Mouse (Mus musculus): Measurements from ENCODE around the gene Fzd5. TPM values are rescaled to one million over a fixed set of nuclear protein-coding genes. Genes with fewer than 3 reads are reported as not detected.

Gene Fzd5
- polyA plus RNA-seq, 1 experiment from 2014 or later = 2.0 TPM

- Histone ChIP-seq H3K9ac (no peak overlapping the region), H3K27ac (ENCODE audit: poor library complexity, severe bottlenecking) (no peak overlapping the region), H3K27me3 (replicated peaks) (peaks cover 1% of the 10 kb centered on the region; the same call in 1 of the 2 replicates), H3K4me1 (replicated peaks) (no peaks in the 10 kb centered on the region; the same call in 1 of the 2 replicates), H3K9me3 (replicated peaks) (no peaks in the 10 kb centered on the region), H3K4me3 (no peak overlapping the region), H3K4me2 (no peak overlapping the region), H3K36me3 (no peaks in the 10 kb centered on the region)
- WGBS = 71% methylated on average over 7 of the region's 7 CpGs
- no peak for ATAC-seq (ENCODE audit: insufficient number of reproducible peaks, low FRiP score)
These were observed 16.1 kb upstream of the Fzd5 start for GRCm38 (mm10) chr1:64753668-64754067.

- ATAC-seq (ENCODE audit: insufficient number of reproducible peaks, low FRiP score) = no peak
- Histone ChIP-seq H3K9me3 (replicated peaks) (no peaks in the 10 kb centered on the region), H3K27ac (ENCODE audit: poor library complexity, severe bottlenecking) (no peak overlapping the region), H3K4me1 (replicated peaks) (no peaks in the 10 kb centered on the region; the same call in 1 of the 2 replicates), H3K36me3 (no peaks in the 10 kb centered on the region), H3K4me3 (no peak overlapping the region), H3K9ac (no peak overlapping the region), H3K4me2 (no peak overlapping the region), H3K27me3 (replicated peaks) (peaks cover 6% of the 10 kb centered on the region; the same call in 1 of the 2 replicates)
- 71% methylated on average over 8 of the region's 8 CpGs for WGBS
These were observed 15.6 kb upstream of the Fzd5 start for GRCm38 (mm10) chr1:64753109-64753508.

GRCm38 (mm10) chr1:64744616-64745015, 7.1 kb upstream of the Fzd5 start:
- peaks cover 9% of the 10 kb centered on the region for H3K27me3 ChIP-seq (replicated peaks)
- H3K27ac ChIP-seq (ENCODE audit: poor library complexity, severe bottlenecking) = no peak overlapping the region
- ATAC-seq (ENCODE audit: insufficient number of reproducible peaks, low FRiP score) = no peak
- no peaks in the 10 kb centered on the region for H3K36me3 ChIP-seq
- no peak overlapping the region for H3K9ac ChIP-seq
- no peak overlapping the region for H3K4me2 ChIP-seq
- H3K9me3 ChIP-seq (replicated peaks) = no peaks in the 10 kb centered on the region
- H3K4me3 ChIP-seq = no peak overlapping the region
- H3K4me1 ChIP-seq (replicated peaks) = peaks cover 6% of the 10 kb centered on the region; the same call in 1 of the 2 replicates

GRCm38 (mm10) chr1:64742741-64743408, 5.3 kb upstream of the Fzd5 start:
- Histone ChIP-seq H3K27me3 (replicated peaks) (peaks cover 3% of the 10 kb centered on the region; the same call in 1 of the 2 replicates), H3K9me3 (replicated peaks) (no peaks in the 10 kb centered on the region), H3K27ac (ENCODE audit: poor library complexity, severe bottlenecking) (no peak overlapping the region), H3K36me3 (no peaks in the 10 kb centered on the region), H3K4me2 (no peak overlapping the region), H3K4me1 (replicated peaks) (peaks cover 20% of the 10 kb centered on the region; the same call in 1 of the 2 replicates), H3K4me3 (no peak overlapping the region), H3K9ac (no peak overlapping the region)
- WGBS = 60% methylated on average over 18 of the region's 18 CpGs
- ATAC-seq (ENCODE audit: insufficient number of reproducible peaks, low FRiP score) = no peak

GRCm38 (mm10) chr1:64738661-64739082, 1.1 kb upstream of the Fzd5 start:
- under 1% methylated on average over 14 of the region's 14 CpGs for WGBS
- Histone ChIP-seq H3K9me3 (replicated peaks) (no peaks in the 10 kb centered on the region), H3K4me3 (peak overlapping the region; percentile 74), H3K4me1 (replicated peaks) (peaks cover 42% of the 10 kb centered on the region), H3K27ac (ENCODE audit: poor library complexity, severe bottlenecking) (peak overlapping the region; percentile 5; the same call in 1 of the 2 replicates), H3K9ac (peak overlapping the region; percentile 62), H3K27me3 (replicated peaks) (peaks cover 14% of the 10 kb centered on the region), H3K36me3 (no peaks in the 10 kb centered on the region), H3K4me2 (peak overlapping the region; percentile 91)
- no peak for ATAC-seq (ENCODE audit: insufficient number of reproducible peaks, low FRiP score)

GRCm38 (mm10) chr1:64738180-64738555, 617 bp upstream of the Fzd5 start:
- peaks cover 45% of the 10 kb centered on the region for H3K4me1 ChIP-seq (replicated peaks)
- H3K4me2 ChIP-seq = peak overlapping the region; percentile 91
- H3K9me3 ChIP-seq (replicated peaks) = no peaks in the 10 kb centered on the region
- peak overlapping the region; percentile 62 for H3K9ac ChIP-seq
- peaks cover 14% of the 10 kb centered on the region for H3K27me3 ChIP-seq (replicated peaks)
- H3K4me3 ChIP-seq = peak overlapping the region; percentile 74
- ATAC-seq (ENCODE audit: insufficient number of reproducible peaks, low FRiP score) = 0 out of 2 replicates have a peak, but pooled peaks have one; percentile 0
- WGBS = under 1% methylated on average over 11 of the region's 11 CpGs
- no peaks in the 10 kb centered on the region for H3K36me3 ChIP-seq
- H3K27ac ChIP-seq (ENCODE audit: poor library complexity, severe bottlenecking) = 0 out of 2 replicates have a peak overlapping the region, but pooled peaks have one; percentile 5

GRCm38 (mm10) chr1:64736681-64737501, 660 bp downstream of the Fzd5 start:
- Histone ChIP-seq H3K4me3 (peak overlapping the region; percentile 74), H3K4me1 (replicated peaks) (peaks cover 54% of the 10 kb centered on the region), H3K4me2 (peak overlapping the region; percentile 91), H3K9me3 (replicated peaks) (no peaks in the 10 kb centered on the region), H3K27me3 (replicated peaks) (peaks cover 14% of the 10 kb centered on the region), H3K27ac (ENCODE audit: poor library complexity, severe bottlenecking) (peak overlapping the region; percentile 61), H3K9ac (peak overlapping the region; percentile 82), H3K36me3 (no peaks in the 10 kb centered on the region)
- WGBS = under 1% methylated on average over 56 of the region's 56 CpGs
- ATAC-seq (ENCODE audit: insufficient number of reproducible peaks, low FRiP score) = no peak

- peaks cover 61% of the 10 kb centered on the region for H3K4me1 ChIP-seq (replicated peaks)
- peak overlapping the region; percentile 91 for H3K4me2 ChIP-seq
- peak overlapping the region; percentile 82 for H3K9ac ChIP-seq
- WGBS = 7% methylated on average over 75 of the region's 75 CpGs
- H3K36me3 ChIP-seq = no peaks in the 10 kb centered on the region
- no peaks in the 10 kb centered on the region for H3K9me3 ChIP-seq (replicated peaks)
- no peak overlapping the region for H3K27ac ChIP-seq (ENCODE audit: poor library complexity, severe bottlenecking)
- peaks cover 14% of the 10 kb centered on the region for H3K27me3 ChIP-seq (replicated peaks)
- ATAC-seq (ENCODE audit: insufficient number of reproducible peaks, low FRiP score) = no peak
- H3K4me3 ChIP-seq = peak overlapping the region; percentile 74
These were observed 1.5 kb downstream of the Fzd5 start for GRCm38 (mm10) chr1:64735781-64736680.

- peak overlapping the region; percentile 74 for H3K4me3 ChIP-seq
- no peaks in the 10 kb centered on the region for H3K36me3 ChIP-seq
- ATAC-seq (ENCODE audit: insufficient number of reproducible peaks, low FRiP score) = no peak
- WGBS = 34% methylated on average over 58 of the region's 58 CpGs
- no peak overlapping the region for H3K27ac ChIP-seq (ENCODE audit: poor library complexity, severe bottlenecking)
- H3K9ac ChIP-seq = peak overlapping the region; percentile 60
- no peaks in the 10 kb centered on the region for H3K9me3 ChIP-seq (replicated peaks)
- H3K27me3 ChIP-seq (replicated peaks) = peaks cover 14% of the 10 kb centered on the region
- H3K4me1 ChIP-seq (replicated peaks) = peaks cover 61% of the 10 kb centered on the region
- H3K4me2 ChIP-seq = peak overlapping the region; percentile 91
These were observed 2.5 kb downstream of the Fzd5 start for GRCm38 (mm10) chr1:64734771-64735750.
